Mouse (Mus musculus) embryo, embryonic 11 days (tissue): Measurements from ENCODE around the gene Jazf1.

Source experiments
- DNase-seq: peaks from one replicate; pipeline ENCODE4 v3.0.0-alpha.2; 2015

Gene Jazf1

DNA sequence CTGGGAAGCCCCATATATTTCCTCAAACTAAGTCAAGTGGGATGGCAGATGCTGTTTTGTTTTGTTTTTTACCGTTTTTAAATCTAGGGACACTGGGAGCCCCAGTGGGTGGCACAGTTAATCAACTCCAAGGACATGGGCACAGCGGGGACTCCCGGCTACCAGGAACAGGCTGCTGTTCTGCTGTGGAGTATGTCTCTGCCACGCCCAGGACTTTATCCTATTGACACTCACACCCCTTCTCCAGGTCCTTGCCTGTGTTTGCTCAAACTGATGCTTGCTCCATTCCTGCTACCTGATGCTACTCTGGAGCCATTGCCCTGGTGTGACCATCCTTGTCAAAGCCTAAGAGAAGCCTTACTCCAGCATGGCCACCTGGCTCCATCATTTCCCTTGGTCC is 277.6 kb downstream of the Jazf1 start:
- no peak for DNase-seq

DNA sequence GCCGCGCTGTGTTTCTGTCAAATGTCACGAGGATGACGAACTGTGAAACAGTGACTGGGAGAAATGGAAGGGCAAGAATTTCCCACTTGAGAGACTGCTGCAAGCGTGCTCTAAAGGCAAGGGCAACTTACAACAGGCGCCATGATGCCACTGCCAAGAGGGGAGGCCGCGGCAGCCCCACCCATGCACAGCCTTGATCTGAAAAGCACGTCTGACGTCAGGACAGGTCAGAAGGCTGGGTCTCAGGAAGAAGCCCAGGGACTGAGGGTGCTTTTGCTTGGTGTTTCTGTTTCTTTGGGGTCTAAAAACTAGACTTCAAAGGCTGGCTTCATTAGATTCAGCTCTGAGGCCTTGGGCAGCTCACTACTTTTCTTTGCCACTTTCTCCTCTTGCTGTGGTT is 278.1 kb downstream of the Jazf1 start:
- DNase-seq, result no peak

DNA sequence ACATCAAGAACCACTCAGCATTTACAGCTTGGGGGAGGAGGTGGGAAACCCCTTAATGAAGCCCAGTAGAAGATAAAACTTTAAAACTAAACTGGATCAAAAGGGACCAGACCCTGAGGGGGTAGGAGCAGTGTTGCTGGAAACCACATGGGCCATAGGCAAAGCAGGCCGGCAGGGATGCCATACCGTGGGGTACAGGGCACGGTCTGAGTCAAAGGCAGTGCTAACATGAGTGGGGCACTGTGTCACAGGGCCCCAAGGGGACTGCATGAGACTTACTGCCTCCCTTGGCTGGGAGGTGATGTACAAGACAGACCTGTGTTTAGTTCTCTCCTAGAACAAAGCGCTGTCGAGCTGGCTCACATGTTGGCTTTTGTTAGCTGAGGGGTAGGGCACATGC is 288.9 kb downstream of the Jazf1 start:
- DNase-seq, result no peak

DNA sequence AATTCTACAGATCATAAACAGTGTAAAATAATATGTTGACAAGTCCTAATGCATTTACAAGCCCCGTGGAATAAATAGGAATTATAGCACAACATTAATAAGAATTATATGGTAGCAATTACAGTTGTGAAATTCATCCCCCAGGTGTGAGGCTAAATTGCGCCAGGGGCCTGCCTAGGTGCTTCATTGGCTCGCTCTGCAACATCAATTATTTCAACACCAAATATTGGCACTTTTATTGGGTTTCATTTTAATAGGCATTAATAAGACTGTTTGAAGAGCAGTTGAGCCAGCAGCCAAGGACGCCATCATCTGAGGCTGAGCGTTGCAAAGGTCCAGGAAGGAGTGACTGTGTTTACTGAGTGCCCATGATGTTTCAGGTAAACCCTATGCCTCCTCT is 289.9 kb downstream of the Jazf1 start:
- no peak for DNase-seq

DNA sequence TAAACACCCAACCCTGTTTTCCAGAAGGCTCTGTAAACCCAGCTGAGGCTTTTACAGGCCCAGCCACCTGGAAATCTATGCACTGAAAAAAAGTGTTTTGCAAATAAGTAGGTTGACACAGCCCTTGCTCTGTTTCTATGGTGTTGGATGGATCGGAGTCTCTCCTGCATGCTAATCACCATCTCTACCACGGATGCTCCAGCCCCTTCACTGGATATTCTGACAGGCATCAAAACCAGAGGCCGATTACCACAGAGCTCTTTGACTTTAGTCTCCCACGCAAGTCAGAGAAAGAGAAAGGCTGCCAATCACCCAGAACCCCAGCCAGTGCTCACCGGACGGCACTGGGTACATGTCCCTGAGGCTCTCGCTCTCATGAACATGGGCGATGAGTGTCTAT is 291.4 kb downstream of the Jazf1 start:
- DNase-seq, result no peak

DNA sequence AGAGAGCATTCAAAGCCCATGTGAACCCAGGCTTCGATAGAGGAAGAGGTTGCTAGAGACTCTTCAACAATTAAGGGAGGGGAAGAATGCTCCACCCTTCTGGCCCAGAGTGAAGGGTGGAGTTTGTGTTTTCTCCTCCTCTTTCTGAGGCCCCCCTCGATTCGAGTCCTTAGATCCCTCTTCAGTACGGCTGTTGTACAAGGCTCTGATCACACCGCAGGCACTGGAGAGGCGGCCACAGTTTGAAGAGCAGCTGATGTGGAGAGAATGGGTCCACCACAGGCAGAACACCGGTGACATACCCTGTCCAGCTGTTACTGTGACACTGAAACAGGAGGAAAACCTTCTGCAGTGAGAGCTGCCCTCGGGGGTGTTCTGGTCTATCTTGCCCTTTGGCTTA is 292.5 kb downstream of the Jazf1 start:
- no peak for DNase-seq

DNA sequence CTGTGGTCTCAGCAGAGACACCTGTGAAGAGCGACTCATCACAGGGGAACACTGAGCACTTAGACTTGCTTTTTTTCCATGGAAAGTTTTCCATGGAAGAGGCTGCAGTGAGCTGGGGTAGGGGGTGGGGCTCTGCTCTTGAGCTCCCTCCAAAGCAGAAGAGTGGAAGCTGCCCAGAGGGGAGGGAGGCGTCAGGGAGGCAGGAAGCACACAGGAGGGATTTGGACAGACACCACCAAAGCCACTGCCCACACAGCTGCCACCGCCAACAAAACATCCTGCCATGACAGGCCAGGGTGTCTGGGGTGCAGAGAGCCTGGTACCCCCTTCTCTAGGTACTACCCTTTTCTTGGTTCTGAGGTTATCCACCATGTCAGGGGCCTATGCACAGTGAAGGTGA is 293.1 kb downstream of the Jazf1 start:
- no peak for DNase-seq

DNA sequence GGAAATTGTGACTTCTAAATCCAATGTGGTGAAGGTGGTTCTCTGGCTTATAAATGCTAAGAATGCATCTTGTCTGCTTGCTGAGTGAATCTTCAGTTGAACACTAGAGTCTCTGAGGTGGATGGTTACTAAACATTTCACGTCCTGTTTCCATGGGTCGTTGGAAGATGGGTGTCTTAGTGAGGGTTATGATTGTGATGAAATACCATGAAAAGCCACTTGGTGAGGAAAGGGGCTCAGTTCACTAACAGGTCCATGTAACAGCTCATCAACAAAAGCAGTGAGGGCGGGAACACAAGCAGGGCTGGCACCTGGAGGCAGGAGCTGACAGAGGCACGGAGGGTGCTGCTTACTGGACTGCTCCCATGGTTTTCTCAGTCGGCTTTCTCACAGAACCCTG is 295.3 kb downstream of the Jazf1 start:
- no peak for DNase-seq

DNA sequence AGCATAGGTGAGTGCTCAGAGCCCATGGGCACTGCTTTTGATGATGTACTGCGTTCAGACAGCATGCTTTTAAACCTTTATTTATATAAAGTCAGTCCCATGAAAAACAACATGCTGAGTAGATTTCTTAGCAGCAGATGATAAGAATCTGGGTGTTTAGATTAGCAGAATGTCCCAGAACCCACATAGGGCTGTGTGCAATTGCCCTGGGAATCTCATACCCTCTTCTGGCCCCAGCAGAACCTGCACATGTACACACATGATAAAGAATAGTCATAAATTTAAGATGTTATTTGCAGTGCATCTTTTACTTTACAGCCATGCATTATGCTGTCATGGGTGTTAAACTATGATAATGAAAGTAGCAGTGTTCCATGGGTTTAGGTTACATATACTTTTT is 297.6 kb downstream of the Jazf1 start:
- no peak for DNase-seq

DNA sequence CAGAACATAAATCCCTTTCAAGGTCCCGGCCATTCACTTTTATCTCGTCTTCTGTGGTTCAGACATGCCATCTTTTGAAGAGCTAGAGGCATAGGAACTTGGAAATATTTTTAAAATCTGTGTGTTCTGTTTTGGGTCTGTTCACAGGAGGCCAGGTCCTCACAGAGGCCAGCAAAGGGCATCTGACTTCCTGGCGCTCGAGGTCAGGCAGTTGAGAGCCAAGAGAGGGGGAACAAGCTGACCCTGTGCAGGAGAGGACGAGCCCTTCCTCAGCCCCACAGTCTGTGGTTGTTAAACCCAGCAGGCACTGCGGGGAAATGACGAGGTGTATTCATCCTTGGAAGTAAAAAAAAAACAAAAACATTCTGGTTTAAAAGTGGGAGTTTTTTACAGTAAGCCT is 303.2 kb downstream of the Jazf1 start:
- no peak for DNase-seq

DNA sequence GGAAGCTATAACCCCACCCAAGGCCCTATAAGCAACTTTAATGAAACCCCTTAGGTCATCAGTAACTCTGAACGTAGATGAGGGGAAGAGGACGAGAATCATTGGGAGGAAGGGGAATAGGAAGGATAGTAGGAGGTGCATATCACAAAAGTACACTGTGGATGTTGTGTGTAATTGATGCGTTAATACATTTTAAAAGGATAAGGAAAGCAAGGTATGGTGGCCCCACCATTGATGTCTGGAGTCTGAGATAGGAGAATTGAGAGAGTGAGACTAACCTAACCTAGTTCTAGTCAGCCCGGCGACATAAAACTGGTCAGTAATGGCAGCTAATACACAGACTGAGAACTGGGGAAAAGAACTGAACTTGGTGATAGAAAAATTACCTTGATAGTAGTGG is 315.6 kb downstream of the Jazf1 start:
- DNase-seq, result no peak

DNA sequence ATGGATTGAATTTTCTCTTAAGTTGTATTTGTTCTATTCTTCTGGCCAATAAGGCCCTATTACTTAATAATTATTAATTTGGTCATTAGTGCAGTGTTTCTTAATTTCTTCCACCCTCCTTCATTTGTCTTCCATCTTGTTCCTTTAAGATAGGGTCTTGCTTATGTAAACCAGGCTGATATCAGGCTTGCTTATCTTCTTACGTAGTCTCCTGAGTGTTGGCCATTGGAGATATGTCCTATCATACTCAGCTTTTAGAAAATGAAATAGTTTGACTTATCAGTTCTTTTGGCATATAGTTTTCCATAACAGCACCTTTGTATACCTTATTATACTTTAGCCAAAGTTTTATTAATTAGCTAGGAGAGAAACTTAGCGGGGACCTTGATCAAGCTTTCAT is 333.8 kb downstream of the Jazf1 start:
- no peak for DNase-seq

DNA sequence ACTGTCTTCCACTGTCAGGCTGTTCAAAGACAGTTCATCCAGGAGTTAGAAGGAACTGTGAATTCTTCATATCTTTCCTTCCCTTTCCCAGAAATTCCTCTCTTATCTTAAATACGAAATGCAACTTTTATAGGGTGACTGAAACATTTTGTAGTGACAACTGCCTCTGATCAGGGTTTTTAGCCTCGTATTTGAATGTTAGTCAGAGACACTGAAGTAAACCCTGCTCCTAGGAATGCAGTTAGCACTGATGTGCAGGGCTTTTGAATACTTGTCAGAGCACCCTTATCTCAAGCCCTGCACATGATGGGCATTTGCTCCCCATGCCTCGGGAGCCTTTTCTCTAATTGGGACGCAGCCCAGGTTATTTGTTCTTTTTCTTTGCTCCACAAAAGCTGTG is 338.1 kb downstream of the Jazf1 start:
- no peak for DNase-seq

DNA sequence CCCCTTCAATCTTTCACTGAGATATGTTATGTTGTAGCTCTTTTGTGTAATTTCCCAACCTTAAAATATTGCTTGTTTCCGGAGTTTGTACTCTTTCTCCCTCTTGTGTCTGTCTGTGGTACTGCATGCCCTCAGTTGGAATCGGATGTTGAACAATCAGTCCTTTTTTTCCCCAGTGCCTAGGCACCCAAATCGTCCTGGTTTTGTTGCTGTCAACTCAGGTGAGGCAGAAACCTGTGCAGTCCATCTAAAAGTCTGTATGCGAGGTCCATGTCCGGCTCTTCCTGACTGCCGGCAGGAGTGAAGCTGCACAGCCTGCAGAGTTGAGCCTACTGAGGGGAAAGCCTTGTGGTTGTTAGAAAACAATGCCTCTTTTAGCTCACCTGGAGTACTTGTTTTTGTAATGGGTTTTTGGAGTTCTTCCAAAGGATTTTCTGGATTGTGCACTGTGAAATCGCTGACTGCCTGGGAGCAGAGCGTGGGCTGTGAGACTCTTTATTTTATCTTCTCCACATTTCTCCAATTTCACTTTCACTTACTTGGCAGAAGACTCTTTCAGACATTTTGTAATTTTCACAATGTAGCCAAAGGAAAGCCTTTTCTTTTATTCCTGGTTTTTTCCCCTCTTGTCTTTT is 343.5 kb downstream of the Jazf1 start:
- DNase-seq, result peak; percentile 59
